Mouse (Mus musculus) CD4-positive helper T cell, adult 2 months (primary cell): Measurements from ENCODE around the gene Gm29609.
"Not testable (repeated sequence)": the region's sequence is repeated elsewhere in the genome, so short reads cannot be mapped to it uniquely, and the experiment has no call there.

ENCODE experiments used
- DNase-seq: peaks from one replicate; pipeline ENCODE4 v3.0.0-alpha.2; 2012; ENCODE audit warnings: low read depth, missing footprints, low spot score

Gene Gm29609

GRCm38 (mm10) chr5:31179766-31180630 is at the start of gene Gm29609, which contains the start of gene Gtf3c2:
Gene Gm29609, minus strand, starts transcription at chr5:31179911.
Gene Gtf3c2, minus strand, starts transcription at chr5:31180144.
- peak; percentile 99 for DNase-seq

GRCm38 (mm10) chr5:31226641-31227040 is 46.9 kb upstream of the Gm29609 start:
- DNase-seq = peak; percentile 75

GRCm38 (mm10) chr5:31222696-31223095 is 43.0 kb upstream of the Gm29609 start:
- no peak for DNase-seq

- peak; percentile 44 for DNase-seq
Measured at GRCm38 (mm10) chr5:31221304-31221945, 41.7 kb upstream of the Gm29609 start.

GRCm38 (mm10) chr5:31220448-31221303 is 41.0 kb upstream of the Gm29609 start, which contains the start of gene Ppm1g:
Gene Ppm1g, minus strand, starts transcription at chr5:31220687.
- DNase-seq = peak; percentile 97

- DNase-seq = no peak
Measured at GRCm38 (mm10) chr5:31219911-31220447, 40.3 kb upstream of the Gm29609 start.

GRCm38 (mm10) chr5:31219474-31219873 is 39.8 kb upstream of the Gm29609 start:
- DNase-seq = no peak

- DNase-seq = peak; percentile 40
Measured at GRCm38 (mm10) chr5:31219070-31219469, 39.4 kb upstream of the Gm29609 start.

- peak; percentile 72 for DNase-seq
Measured at GRCm38 (mm10) chr5:31218294-31218693, 38.6 kb upstream of the Gm29609 start.

- not testable (repeated sequence) for DNase-seq
Measured at GRCm38 (mm10) chr5:31216554-31216953, 36.8 kb upstream of the Gm29609 start.

- no peak for DNase-seq
Measured at GRCm38 (mm10) chr5:31204421-31204820, 24.7 kb upstream of the Gm29609 start.

GRCm38 (mm10) chr5:31203866-31204265 is 24.2 kb upstream of the Gm29609 start:
- no peak for DNase-seq

- no peak for DNase-seq
Measured at GRCm38 (mm10) chr5:31202933-31203332, 23.2 kb upstream of the Gm29609 start.

- peak; percentile 99 for DNase-seq
Measured at GRCm38 (mm10) chr5:31201742-31202590, 22.3 kb upstream of the Gm29609 start, which contains the start of gene Zfp513. Gene Zfp513, minus strand, starts transcription at chr5:31202303.

- DNase-seq = peak; percentile 34
Measured at GRCm38 (mm10) chr5:31201042-31201741, 21.5 kb upstream of the Gm29609 start.

- DNase-seq = no peak
Measured at GRCm38 (mm10) chr5:31200327-31200768, 20.6 kb upstream of the Gm29609 start.

GRCm38 (mm10) chr5:31199893-31200292 is 20.2 kb upstream of the Gm29609 start:
- no peak for DNase-seq

- DNase-seq = no peak
Measured at GRCm38 (mm10) chr5:31199321-31199892, 19.7 kb upstream of the Gm29609 start.

- DNase-seq = no peak
Measured at GRCm38 (mm10) chr5:31198616-31199320, 19.1 kb upstream of the Gm29609 start.
